Mouse (Mus musculus): Measurements from ENCODE around the gene Tmem52.
"Not testable (repeated sequence)": the region's sequence is repeated elsewhere in the genome, so short reads cannot be mapped to it uniquely, and the experiment has no call there.

Gene Tmem52

GRCm38 (mm10) chr4:155471406-155471805 is 2.5 kb downstream of the Tmem52 start:
- no peak for DNase-seq (ENCODE audit: low spot score in 2 of 2)

- DNase-seq (ENCODE audit: low spot score in 2 of 2), result no peak
These were observed 3.9 kb downstream of the Tmem52 start for GRCm38 (mm10) chr4:155472716-155473290.

- DNase-seq (ENCODE audit: low spot score in 2 of 2), result peak in 1 of 2 experiments; percentile 39
These were observed 4.4 kb downstream of the Tmem52 start for GRCm38 (mm10) chr4:155473319-155473718.

GRCm38 (mm10) chr4:155473796-155474195 is 4.9 kb downstream of the Tmem52 start:
- not testable (repeated sequence) for DNase-seq (ENCODE audit: low spot score in 2 of 2)

- peak; percentile 74 to 85 for DNase-seq (ENCODE audit: low spot score in 2 of 2)
These were observed 12.6 kb downstream of the Tmem52 start for GRCm38 (mm10) chr4:155481381-155482124.

GRCm38 (mm10) chr4:155482125-155482480 is 13.2 kb downstream of the Tmem52 start:
- no peak for DNase-seq (ENCODE audit: low spot score in 2 of 2)

GRCm38 (mm10) chr4:155482733-155483540 is 14.0 kb downstream of the Tmem52 start:
- no peak for DNase-seq (ENCODE audit: low spot score in 2 of 2)

- no peak for DNase-seq (ENCODE audit: low spot score in 2 of 2)
These were observed 16.6 kb downstream of the Tmem52 start for GRCm38 (mm10) chr4:155485521-155485920.

GRCm38 (mm10) chr4:155487746-155488145 is 18.8 kb downstream of the Tmem52 start:
- DNase-seq (ENCODE audit: low spot score in 2 of 2), result no peak

- DNase-seq (ENCODE audit: low spot score in 2 of 2), result peak; percentile 79 to 82
These were observed 19.5 kb downstream of the Tmem52 start for GRCm38 (mm10) chr4:155488232-155489025.

GRCm38 (mm10) chr4:155489101-155489970 is 20.4 kb downstream of the Tmem52 start:
- DNase-seq (ENCODE audit: low spot score in 2 of 2), result no peak

GRCm38 (mm10) chr4:155490456-155490855 is 21.5 kb downstream of the Tmem52 start:
- DNase-seq (ENCODE audit: low spot score in 2 of 2), result no peak

GRCm38 (mm10) chr4:155490990-155491504 is 22.1 kb downstream of the Tmem52 start, which contains the start of gene Gnb1:
TSS of gene Gnb1 (plus strand) at chr4:155491361.
- peak; percentile 89 to 91 for DNase-seq (ENCODE audit: low spot score in 2 of 2)

GRCm38 (mm10) chr4:155491529-155492130 is 22.7 kb downstream of the Tmem52 start:
- DNase-seq (ENCODE audit: low spot score in 2 of 2), result no peak

- DNase-seq (ENCODE audit: low spot score in 2 of 2), result peak; percentile 54 to 62
These were observed 23.3 kb downstream of the Tmem52 start for GRCm38 (mm10) chr4:155492131-155492633.

- DNase-seq (ENCODE audit: low spot score in 2 of 2), result no peak
These were observed 26.0 kb downstream of the Tmem52 start for GRCm38 (mm10) chr4:155494891-155495290.

GRCm38 (mm10) chr4:155497963-155498362 is 29.0 kb downstream of the Tmem52 start:
- no peak for DNase-seq (ENCODE audit: low spot score in 2 of 2)

- DNase-seq (ENCODE audit: low spot score in 2 of 2), result no peak
These were observed 32.2 kb downstream of the Tmem52 start for GRCm38 (mm10) chr4:155501126-155501525.

- DNase-seq (ENCODE audit: low spot score in 2 of 2), result no peak
These were observed 36.2 kb downstream of the Tmem52 start for GRCm38 (mm10) chr4:155505067-155505466.

All from heart, adult 9 months (tissue).